Mouse (Mus musculus) kidney, embryonic 16.5 days (tissue): ENCODE measurements around the gene Olfr1361. TPM values are rescaled to one million over a fixed set of nuclear protein-coding genes. Genes with fewer than 3 reads are reported as not detected.

Experiments
- polyA plus RNA-seq: library from polyadenylated mRNA; unstranded; fragments of >200 nt; fragmentation: Nextera tagmentation; extraction: Ambion mirVana; gene quantifications from 2 replicates; pipeline ENCODE4 v1.2.1, GENCODE M21; 2015

Gene Olfr1361
- polyA plus RNA-seq, 1 experiment from 2014 or later: not detected

Other genes with a start within 250 kb of the Olfr1361 start
- 3.8 and 4.7 TPM in 2 replicates for gene Pgbd1, start 222.3 kb downstream of the Olfr1361 start, polyA plus RNA-seq
- gene Zscan26, start 209.7 kb downstream of the Olfr1361 start, polyA plus RNA-seq: 22.9 and 32.2 TPM in 2 replicates
- 1.9 and 2.3 TPM in 2 replicates for gene Nkapl, start 194.9 kb downstream of the Olfr1361 start, polyA plus RNA-seq
- 4.5 TPM in 2 replicates for gene Zkscan4, start 184.5 kb downstream of the Olfr1361 start, polyA plus RNA-seq
- not detected in 2 replicates for gene Gm10065, start 183.9 kb downstream of the Olfr1361 start, polyA plus RNA-seq
- 0.46 and 1.6 TPM in 2 replicates for gene AK157302, start 168.2 kb downstream of the Olfr1361 start, polyA plus RNA-seq
- gene Gm11273, start 162.0 kb downstream of the Olfr1361 start, polyA plus RNA-seq: 9.9 and 19.3 TPM in 2 replicates
- gene Zkscan8, start 132.3 kb downstream of the Olfr1361 start, polyA plus RNA-seq: 6.8 and 7.0 TPM in 2 replicates
- gene Olfr1366, start 120.6 kb downstream of the Olfr1361 start, polyA plus RNA-seq: 0.16 and 0.17 TPM in 2 replicates
- not detected in 2 replicates for gene Olfr1535, start 103.5 kb downstream of the Olfr1361 start, polyA plus RNA-seq
- not detected in 2 replicates for gene Olfr1364, start 81.6 kb downstream of the Olfr1361 start, polyA plus RNA-seq
- not detected in 2 replicates for gene Olfr1362, start 49.4 kb downstream of the Olfr1361 start, polyA plus RNA-seq
- gene Olfr11, start 20.9 kb downstream of the Olfr1361 start, polyA plus RNA-seq: not detected in 2 replicates
- gene Olfr1360, start 14.0 kb upstream of the Olfr1361 start, polyA plus RNA-seq: not detected in 2 replicates
- not detected in 2 replicates for gene Olfr1359, start 34.7 kb upstream of the Olfr1361 start, polyA plus RNA-seq
- gene Hist1h2bl, start 52.8 kb upstream of the Olfr1361 start, polyA plus RNA-seq: 1.9 and 3.8 TPM in 2 replicates
- 13.5 and 20.3 TPM in 2 replicates for gene Hist1h2ai, start 53.0 kb upstream of the Olfr1361 start, polyA plus RNA-seq
- gene Hist1h3h, start 54.3 kb upstream of the Olfr1361 start, polyA plus RNA-seq: 6.2 and 12.4 TPM in 2 replicates
- 4.3 and 4.4 TPM in 2 replicates for gene Hist1h2bm, start 58.7 kb upstream of the Olfr1361 start, polyA plus RNA-seq
- gene Hist1h4j, start 71.7 kb upstream of the Olfr1361 start, polyA plus RNA-seq: 1.4 and 1.6 TPM in 2 replicates
- gene Hist1h4k, start 87.1 kb upstream of the Olfr1361 start, polyA plus RNA-seq: 4.3 and 5.9 TPM in 2 replicates
- gene Hist1h2ak, start 90.4 kb upstream of the Olfr1361 start, polyA plus RNA-seq: 24.4 and 25.9 TPM in 2 replicates
- gene Hist1h2bn, start 90.7 kb upstream of the Olfr1361 start, polyA plus RNA-seq: 2.2 and 3.1 TPM in 2 replicates
- 17.4 and 17.8 TPM in 2 replicates for gene Hist1h1b, start 117.2 kb upstream of the Olfr1361 start, polyA plus RNA-seq
- gene Hist1h3i, start 120.0 kb upstream of the Olfr1361 start, polyA plus RNA-seq: 98.9 and 117 TPM in 2 replicates
- 3.4 and 6.0 TPM in 2 replicates for gene Hist1h2an, start 123.8 kb upstream of the Olfr1361 start, polyA plus RNA-seq
- 2.0 and 2.2 TPM in 2 replicates for gene Hist1h2bp, start 124.1 kb upstream of the Olfr1361 start, polyA plus RNA-seq
- 22.0 and 25.6 TPM in 2 replicates for gene Hist1h2bq, start 146.8 kb upstream of the Olfr1361 start, polyA plus RNA-seq
- gene Hist1h2ao, start 147.1 kb upstream of the Olfr1361 start, polyA plus RNA-seq: 2.1 TPM in 1 of 2 replicates, not detected in the other
- not detected in 2 replicates for gene Hist1h4m, start 148.4 kb upstream of the Olfr1361 start, polyA plus RNA-seq
- gene Hist1h4n, start 168.8 kb upstream of the Olfr1361 start, polyA plus RNA-seq: 13.6 and 14.5 TPM in 2 replicates
- gene Hist1h2ap, start 170.1 kb upstream of the Olfr1361 start, polyA plus RNA-seq: 2,785 and 3,191 TPM in 2 replicates
- gene Hist1h2br, start 170.4 kb upstream of the Olfr1361 start, polyA plus RNA-seq: 22.6 and 26.0 TPM in 2 replicates